Mouse (Mus musculus): ENCODE data around the gene Tns3. TPM values are rescaled to one million over a fixed set of nuclear protein-coding genes. Genes with fewer than 3 reads are reported as not detected.

Tns3 gene
- polyA plus RNA-seq, 1 experiment from 2014 or later, result 13.8 TPM

DNA sequence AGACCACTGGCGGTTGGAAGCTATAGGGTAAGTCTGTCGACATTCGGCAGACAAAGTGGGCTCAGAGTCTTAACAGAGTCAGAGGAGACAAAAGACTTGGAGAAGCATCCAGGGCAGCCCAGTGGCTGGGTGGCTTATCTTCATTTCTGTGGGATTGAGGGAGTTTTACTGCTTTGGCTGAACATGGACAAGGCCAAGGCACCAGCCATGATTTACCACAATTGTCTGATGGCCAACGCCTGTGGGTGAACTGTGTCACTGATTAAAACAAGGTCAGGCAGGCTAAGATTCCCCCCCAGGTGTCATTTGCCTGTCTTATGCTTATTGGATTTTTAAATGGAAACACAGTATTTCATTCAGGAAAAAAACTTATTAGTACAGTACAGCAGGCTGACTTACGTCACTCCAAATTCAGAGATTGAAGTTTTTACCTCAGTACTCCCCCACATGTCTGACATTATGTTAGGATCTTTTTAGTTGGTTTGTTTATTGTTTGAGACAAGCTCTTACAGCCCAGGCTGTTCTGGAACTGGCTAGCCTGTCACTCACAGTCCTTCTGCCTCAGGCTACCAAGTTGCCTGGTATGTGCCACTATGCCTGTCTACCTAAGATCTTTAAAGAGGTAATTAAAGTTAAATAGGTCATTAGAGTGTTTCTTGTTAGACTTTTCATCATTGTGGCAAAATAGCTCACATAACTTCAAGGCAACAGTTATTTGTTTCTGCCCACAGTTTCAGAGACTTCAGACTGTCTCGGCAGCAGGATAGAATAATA, 11.6 kb upstream of the Tns3 start:
- DNase-seq (ENCODE audit: extremely low spot score, low spot score), result no peak
- no peak overlapping the region for H3K4me3 ChIP-seq
- no peaks in the 10 kb centered on the region for H3K27me3 ChIP-seq (ENCODE audit: poor library complexity, severe bottlenecking)
- no peaks in the 10 kb centered on the region for H3K36me3 ChIP-seq (replicated peaks)
- peaks cover 15% of the 10 kb centered on the region for H3K4me1 ChIP-seq
- no peak overlapping the region for H3K27ac ChIP-seq
- H3K9me3 ChIP-seq, result no peaks in the 10 kb centered on the region
- WGBS, result 83% methylated on average over 6 of the region's 6 CpGs

DNA sequence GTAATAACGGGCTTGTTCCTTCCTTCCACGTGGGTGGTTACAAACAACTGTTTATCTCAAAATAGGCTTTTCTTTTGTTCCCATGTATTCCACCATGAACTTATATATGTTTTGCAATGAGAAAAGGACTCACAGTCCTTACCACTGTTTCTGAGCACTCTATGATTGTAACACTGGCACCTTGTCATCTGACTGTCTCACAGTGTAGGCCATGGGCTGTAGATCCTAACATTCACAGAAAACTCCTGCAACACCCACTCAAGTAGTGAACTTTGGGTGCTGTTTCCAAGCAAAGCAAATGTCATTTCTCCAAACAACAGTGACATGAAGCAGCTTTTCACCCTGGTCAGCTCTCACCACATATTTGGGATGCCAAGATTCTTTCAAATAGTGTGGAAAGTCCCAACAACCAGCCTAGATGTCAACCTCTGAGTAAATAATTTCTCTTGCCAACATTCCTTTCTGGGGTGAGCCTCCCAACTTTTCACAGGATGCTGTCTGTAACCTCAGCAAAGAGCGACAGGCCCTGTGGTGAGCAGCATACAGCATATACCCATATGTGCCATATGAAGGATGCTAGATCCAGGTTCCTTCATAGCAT, 10.3 kb upstream of the Tns3 start:
- 83% methylated on average over 3 of the region's 3 CpGs for WGBS
- H3K27ac ChIP-seq, result no peak overlapping the region
- DNase-seq (ENCODE audit: extremely low spot score, low spot score), result no peak

DNA sequence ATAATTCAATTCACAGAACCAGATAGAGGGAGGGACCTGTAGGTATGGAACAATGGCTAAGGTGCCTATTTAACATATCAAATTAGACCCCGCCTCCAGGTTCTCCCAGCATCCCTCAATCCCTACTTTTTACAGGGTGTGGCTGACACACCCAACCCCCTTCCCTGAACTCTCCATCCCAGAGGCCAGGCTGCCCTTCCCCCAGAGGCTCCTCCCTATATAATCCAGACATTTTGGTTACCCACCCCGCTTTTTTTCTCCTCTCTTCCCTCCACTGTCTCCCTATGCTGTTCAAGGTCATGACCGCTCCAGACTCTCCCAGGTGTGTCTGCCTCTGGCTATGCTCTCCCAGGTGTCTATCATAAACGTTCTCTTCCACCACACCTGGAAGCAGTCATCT, 7.4 kb upstream of the Tns3 start:
- Histone ChIP-seq H3K4me1 (peaks cover 5% of the 10 kb centered on the region; the same call in 1 of the 2 replicates), H3K27ac (no peak overlapping the region), H3K36me3 (replicated peaks) (no peaks in the 10 kb centered on the region), H3K9me3 (peaks cover 5% of the 10 kb centered on the region; the same call in 1 of the 2 replicates), H3K27me3 (ENCODE audit: poor library complexity, severe bottlenecking) (no peaks in the 10 kb centered on the region), H3K4me3 (no peak overlapping the region)
- WGBS, result 87% methylated on average over 4 of the region's 4 CpGs
- no peak for DNase-seq (ENCODE audit: extremely low spot score, low spot score)

More for the DNA sequence above, 10.3 kb upstream of the Tns3 start:
- Histone ChIP-seq H3K9me3 (no peaks in the 10 kb centered on the region), H3K4me3 (no peak overlapping the region), H3K36me3 (replicated peaks) (no peaks in the 10 kb centered on the region), H3K4me1 (peaks cover 5% of the 10 kb centered on the region; the same call in 1 of the 2 replicates), H3K27me3 (ENCODE audit: poor library complexity, severe bottlenecking) (no peaks in the 10 kb centered on the region)

DNA sequence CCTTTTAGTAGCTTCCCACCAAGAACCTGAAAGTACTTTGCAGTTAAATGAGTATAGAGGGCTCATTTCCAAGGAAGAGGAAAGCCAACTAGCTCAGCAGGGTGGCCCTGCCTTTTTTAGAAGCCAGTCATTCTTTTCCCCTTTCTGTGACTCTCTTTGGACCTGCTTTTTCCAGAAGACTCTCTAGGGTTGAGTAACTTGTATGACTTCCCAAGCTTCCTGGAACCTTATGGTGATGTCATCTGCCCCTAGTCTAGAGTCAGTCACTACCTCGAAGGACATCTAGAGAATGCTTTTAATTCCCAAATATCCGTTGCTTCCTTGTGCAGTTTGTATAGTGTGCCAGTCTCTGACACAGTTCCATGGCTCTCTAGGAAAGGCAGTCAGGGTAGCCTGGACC, 4.8 kb upstream of the Tns3 start:
- no peak for DNase-seq (ENCODE audit: extremely low spot score, low spot score)
- peaks cover 5% of the 10 kb centered on the region; the same call in 1 of the 2 replicates for H3K9me3 ChIP-seq
- no peak overlapping the region for H3K4me3 ChIP-seq
- WGBS, result 91% methylated on average over 2 of the region's 2 CpGs
- H3K4me1 ChIP-seq, result peaks cover 16% of the 10 kb centered on the region
- peaks cover 19% of the 10 kb centered on the region for H3K27me3 ChIP-seq (ENCODE audit: poor library complexity, severe bottlenecking)
- no peak overlapping the region for H3K27ac ChIP-seq
- H3K36me3 ChIP-seq (replicated peaks), result no peaks in the 10 kb centered on the region

DNA sequence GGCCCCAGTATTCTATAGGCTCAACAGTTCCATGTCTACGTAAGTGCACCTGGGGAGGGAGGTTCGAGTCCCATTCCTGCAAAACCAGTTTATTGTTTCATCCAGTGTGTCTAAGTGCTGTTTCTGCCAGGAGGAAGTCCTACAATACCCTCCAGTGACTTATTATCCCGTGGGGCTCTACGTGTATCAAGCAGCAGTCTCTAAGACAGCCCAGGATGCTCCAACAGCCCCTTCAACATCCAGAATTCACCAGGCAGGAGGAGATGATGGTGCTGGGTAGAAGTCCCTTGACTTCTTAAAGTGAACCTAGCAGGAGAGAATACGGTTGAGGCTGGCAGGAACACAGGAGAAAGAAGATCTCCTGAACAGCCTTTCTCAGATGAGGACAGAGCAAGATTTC, 462 bp upstream of the Tns3 start:
- H3K27ac ChIP-seq, result peak overlapping the region; percentile 94
- H3K9me3 ChIP-seq, result peaks cover 5% of the 10 kb centered on the region; the same call in 1 of the 2 replicates
- H3K36me3 ChIP-seq (replicated peaks), result 0 out of 2 replicates have a peak, but pooled peaks cover 3% of the 10 kb centered on the region
- H3K27me3 ChIP-seq (ENCODE audit: poor library complexity, severe bottlenecking), result peaks cover 19% of the 10 kb centered on the region
- H3K4me3 ChIP-seq, result peak overlapping the region; percentile 80
- no peak for DNase-seq (ENCODE audit: extremely low spot score, low spot score)
- H3K4me1 ChIP-seq, result peaks cover 38% of the 10 kb centered on the region
- WGBS, result 46% methylated on average over 5 of the region's 5 CpGs

DNA sequence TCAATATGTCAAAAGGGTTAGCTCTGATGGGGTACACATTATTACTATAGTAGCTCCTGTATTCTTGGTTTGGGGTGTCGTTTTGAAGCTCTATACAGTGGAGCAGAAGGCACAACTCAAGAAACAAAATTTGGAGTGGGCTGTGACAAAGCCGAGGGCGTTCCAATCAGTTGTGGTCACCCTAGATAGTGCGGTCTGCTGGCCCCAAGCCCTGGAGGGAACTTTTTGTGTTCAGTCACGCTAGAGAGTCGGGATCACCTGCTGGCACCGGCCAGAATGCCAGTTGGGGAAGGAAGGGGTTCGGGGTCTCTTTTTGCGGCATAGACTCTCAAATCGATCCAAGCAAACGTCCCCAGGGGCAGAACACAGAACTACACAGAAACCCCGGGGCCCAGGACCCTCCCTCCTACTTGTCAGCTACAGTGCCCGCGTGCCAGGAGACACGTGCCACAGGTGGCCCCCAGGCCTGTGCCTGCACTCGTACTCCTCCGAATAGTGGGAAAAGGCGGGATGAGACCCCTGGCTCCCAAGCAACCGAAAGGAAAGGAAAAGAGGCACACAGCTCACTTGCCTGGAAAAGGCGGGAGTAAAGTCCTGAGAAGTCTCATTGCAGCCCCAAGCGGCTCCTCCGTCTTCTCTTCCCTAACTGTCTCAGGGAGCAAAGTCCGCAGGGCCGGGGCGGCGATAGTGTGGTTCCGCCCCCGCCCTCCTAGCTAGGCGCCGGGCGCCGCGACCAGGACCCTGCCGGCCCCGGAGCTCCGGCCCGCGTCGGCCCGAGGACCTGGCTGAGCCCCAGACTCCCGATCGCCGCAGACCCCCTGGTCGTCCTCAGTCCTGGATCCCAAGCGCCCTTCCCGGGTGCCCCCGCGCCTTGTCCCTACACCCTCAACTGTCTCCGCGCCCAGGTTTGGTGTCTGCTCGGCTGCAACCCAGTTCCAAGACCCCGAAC, 617 bp downstream of the Tns3 start:
- DNase-seq (ENCODE audit: extremely low spot score, low spot score), result peak; percentile 73
- Histone ChIP-seq H3K4me3 (peak overlapping the region; percentile 80), H3K4me1 (peaks cover 49% of the 10 kb centered on the region), H3K9me3 (peaks cover 5% of the 10 kb centered on the region; the same call in 1 of the 2 replicates), H3K27me3 (ENCODE audit: poor library complexity, severe bottlenecking) (peaks cover 19% of the 10 kb centered on the region), H3K36me3 (replicated peaks) (0 out of 2 replicates have a peak, but pooled peaks cover 3% of the 10 kb centered on the region), H3K27ac (peak overlapping the region; percentile 94)
- under 1% methylated on average over 52 of the region's 52 CpGs for whole genome bisulfite sequencing

DNA sequence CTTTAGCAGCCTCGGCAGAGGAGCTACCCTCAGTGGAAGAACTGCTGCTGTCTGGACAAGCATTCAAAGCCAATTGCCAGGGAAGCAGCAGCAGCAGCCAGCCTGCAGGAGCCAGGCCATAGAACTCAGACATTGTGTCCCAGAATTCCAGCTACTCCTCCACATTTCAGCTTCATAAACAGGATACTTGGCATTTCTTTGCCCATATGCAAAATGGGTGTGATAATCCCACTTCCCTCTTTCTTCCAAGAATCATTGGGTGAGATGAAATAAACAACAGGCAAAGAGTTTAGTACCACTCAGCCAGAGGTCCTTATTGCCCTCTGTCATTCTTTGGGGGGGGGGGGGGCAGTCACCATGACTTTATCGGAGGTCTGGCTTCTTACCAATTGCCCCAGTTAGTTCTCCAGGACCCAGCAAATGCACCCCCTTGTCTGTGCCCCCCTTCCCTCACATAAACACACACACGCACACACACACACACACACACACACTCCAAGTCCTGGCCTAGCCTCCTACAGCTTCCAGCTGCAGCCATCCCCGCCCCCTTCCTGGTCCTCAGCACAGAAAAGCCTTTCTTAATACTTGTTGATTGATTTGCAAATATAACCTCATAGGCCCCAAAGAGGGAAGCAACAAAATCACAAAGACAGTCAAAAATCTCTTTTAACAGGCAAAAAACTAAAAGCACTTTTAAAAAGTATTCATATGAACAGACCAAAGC, 1.5 kb downstream of the Tns3 start:
- peak overlapping the region; percentile 80 for H3K4me3 ChIP-seq
- DNase-seq (ENCODE audit: extremely low spot score, low spot score), result no peak

DNA sequence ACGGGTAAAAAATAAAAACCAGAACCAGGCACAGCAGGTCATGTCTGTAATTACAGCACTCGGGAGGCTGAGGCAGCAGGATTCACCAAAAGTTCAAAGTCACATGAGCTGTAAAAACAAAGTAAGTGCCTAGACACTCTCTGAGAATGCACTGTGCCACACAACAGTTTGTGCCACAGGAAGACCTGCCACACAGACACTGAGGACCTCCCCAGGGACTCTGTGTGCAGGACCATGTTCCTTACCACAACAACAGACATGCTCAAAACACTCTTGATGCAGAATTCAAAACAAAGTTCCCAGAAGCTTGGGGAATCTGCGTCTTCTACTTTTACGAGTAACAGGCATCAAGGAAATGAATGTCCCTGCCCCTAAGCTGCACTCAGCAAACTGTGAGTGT, 3.4 kb downstream of the Tns3 start:
- Histone ChIP-seq H3K4me1 (peaks cover 64% of the 10 kb centered on the region), H3K4me3 (no peak overlapping the region), H3K27ac (no peak overlapping the region), H3K9me3 (no peaks in the 10 kb centered on the region; the same call in 1 of the 2 replicates), H3K27me3 (ENCODE audit: poor library complexity, severe bottlenecking) (peaks cover 15% of the 10 kb centered on the region), H3K36me3 (replicated peaks) (0 out of 2 replicates have a peak, but pooled peaks cover 3% of the 10 kb centered on the region)
- no peak for DNase-seq (ENCODE audit: extremely low spot score, low spot score)
- WGBS, result 72% methylated on average over 4 of the region's 4 CpGs

More for the DNA sequence above, 1.5 kb downstream of the Tns3 start:
- Histone ChIP-seq H3K27ac (peak overlapping the region; percentile 94), H3K36me3 (replicated peaks) (0 out of 2 replicates have a peak, but pooled peaks cover 3% of the 10 kb centered on the region), H3K9me3 (no peaks in the 10 kb centered on the region; the same call in 1 of the 2 replicates), H3K4me1 (peaks cover 53% of the 10 kb centered on the region), H3K27me3 (ENCODE audit: poor library complexity, severe bottlenecking) (peaks cover 19% of the 10 kb centered on the region)
- 55% methylated on average over 4 of the region's 4 CpGs for WGBS

DNA sequence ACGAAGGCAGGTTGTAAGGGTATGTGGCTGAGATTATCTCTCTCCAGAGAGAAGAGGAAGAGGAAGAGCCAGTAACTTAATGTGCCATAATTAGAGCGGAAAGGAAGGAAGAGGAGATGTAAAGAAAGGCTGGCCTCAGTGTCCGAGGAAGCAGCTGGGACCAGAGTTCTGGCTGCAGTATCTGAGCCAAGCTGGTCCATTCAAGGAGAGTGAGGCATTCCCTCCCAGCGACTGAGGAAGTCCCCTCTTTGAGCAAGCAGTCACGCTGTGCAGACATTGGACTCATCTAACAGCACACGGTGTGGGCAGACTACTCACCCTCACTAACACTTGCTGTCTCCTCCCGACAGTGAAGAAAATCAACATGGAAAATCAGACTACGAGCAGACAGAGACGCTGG, 4.5 kb downstream of the Tns3 start:
- peaks cover 4% of the 10 kb centered on the region for H3K27me3 ChIP-seq (ENCODE audit: poor library complexity, severe bottlenecking)
- H3K4me3 ChIP-seq, result no peak overlapping the region
- DNase-seq (ENCODE audit: extremely low spot score, low spot score), result no peak
- WGBS, result 70% methylated on average over 9 of the region's 9 CpGs
- H3K27ac ChIP-seq, result no peak overlapping the region
- peaks cover 63% of the 10 kb centered on the region for H3K4me1 ChIP-seq
- H3K36me3 ChIP-seq (replicated peaks), result 0 out of 2 replicates have a peak, but pooled peaks cover 3% of the 10 kb centered on the region
- no peaks in the 10 kb centered on the region; the same call in 1 of the 2 replicates for H3K9me3 ChIP-seq

DNA sequence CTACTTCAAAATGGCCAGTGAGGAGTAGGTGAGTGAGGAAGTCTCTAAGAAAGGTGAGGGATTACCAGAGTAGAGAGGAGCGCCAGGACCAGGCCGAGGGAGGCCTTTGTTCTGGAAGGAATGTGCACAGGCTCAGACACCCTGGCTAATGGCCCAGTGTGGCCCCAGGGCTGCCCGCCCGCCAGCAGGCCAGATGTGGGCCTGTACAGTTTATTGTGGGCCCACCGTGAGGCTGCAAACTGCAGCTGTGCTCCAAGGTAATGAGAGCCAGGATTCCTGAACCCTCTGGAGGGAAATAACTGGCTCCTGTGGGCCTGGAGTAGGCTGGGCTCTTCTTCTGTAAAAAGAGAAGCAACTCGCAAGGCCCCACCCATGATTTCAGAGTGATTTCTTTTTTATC, 5.3 kb downstream of the Tns3 start:
- H3K27ac ChIP-seq, result peak overlapping the region; percentile 70; the same call in 1 of the 2 replicates
- no peak overlapping the region for H3K4me3 ChIP-seq
- H3K9me3 ChIP-seq, result no peaks in the 10 kb centered on the region; the same call in 1 of the 2 replicates
- DNase-seq (ENCODE audit: extremely low spot score, low spot score), result no peak
- no peaks in the 10 kb centered on the region for H3K27me3 ChIP-seq (ENCODE audit: poor library complexity, severe bottlenecking)
- 0 out of 2 replicates have a peak, but pooled peaks cover 3% of the 10 kb centered on the region for H3K36me3 ChIP-seq (replicated peaks)
- H3K4me1 ChIP-seq, result peaks cover 57% of the 10 kb centered on the region
- 47% methylated on average over 6 of the region's 6 CpGs for WGBS

DNA sequence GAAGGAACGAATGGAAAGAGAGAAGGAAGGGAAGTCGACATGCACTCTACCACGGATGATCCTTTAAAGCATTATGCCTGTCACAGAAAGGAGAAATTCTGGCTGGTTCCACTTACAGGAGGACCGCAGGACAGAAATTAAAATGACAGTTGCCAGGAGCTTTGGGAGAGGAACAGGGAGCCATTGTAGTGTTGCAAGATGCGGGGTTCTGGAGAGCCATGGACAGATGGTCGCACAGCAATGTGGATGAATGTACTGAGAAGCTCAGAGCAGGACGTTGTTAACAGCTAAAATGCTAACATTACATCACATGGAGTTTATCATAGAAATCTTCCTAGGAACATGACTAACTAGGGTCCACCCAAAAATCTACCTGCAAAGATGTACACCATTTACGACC, 6.8 kb downstream of the Tns3 start:
- no peak overlapping the region for H3K4me3 ChIP-seq
- peaks cover 57% of the 10 kb centered on the region for H3K4me1 ChIP-seq
- H3K27ac ChIP-seq, result no peak overlapping the region
- no peaks in the 10 kb centered on the region for H3K27me3 ChIP-seq (ENCODE audit: poor library complexity, severe bottlenecking)
- 0 out of 2 replicates have a peak, but pooled peaks cover 3% of the 10 kb centered on the region for H3K36me3 ChIP-seq (replicated peaks)
- WGBS, result 89% methylated on average over 8 of the region's 8 CpGs
- no peaks in the 10 kb centered on the region; the same call in 1 of the 2 replicates for H3K9me3 ChIP-seq
- DNase-seq (ENCODE audit: extremely low spot score, low spot score), result no peak
